Mouse (Mus musculus) Patski (cell line): ENCODE data around the gene Rpl3. TPM values are rescaled to one million over a fixed set of nuclear protein-coding genes. Genes with fewer than 3 reads are reported as not detected.

ENCODE experiments used
- ATAC-seq: fragments of 100-300 bp; one replicate; pipeline ENCODE4 v1.8.0; 2021
- CTCF ChIA-PET: fragments of 350-600 bp; sonication (Branson Sonifier 250); formaldehyde crosslinking; loops from one replicate; lab custom pipeline; 2022; ENCODE audit warnings: inconsistent platforms; lab: Charles Lee
- POLR2A ChIA-PET: fragments of 350-600 bp; sonication (Branson Sonifier 250); formaldehyde crosslinking; loops from one replicate; lab custom pipeline; 2022; ENCODE audit warnings: antibody characterized with exemption, inconsistent platforms; lab: Charles Lee
- DNase-seq: peaks from one replicate; pipeline ENCODE4 v3.0.0-alpha.2; 2011; ENCODE audit warnings: low read depth, low spot score
- H3K27me3 ChIP-seq: fragments of 371-371 bp; one replicate; pipeline ENCODE4 v1.5.1; 2021
- CTCF ChIP-seq: fragments of 100-300 bp; IDR thresholded peaks from one replicate; pipeline ENCODE4 v1.5.1; 2021
- in situ Hi-C: fragments of 300-500 bp; cut with MboI; formaldehyde crosslinking; loops from 3 replicates; pipeline ENCODE4 v1.11.1; 2018; ENCODE audit warnings: low pct_unique_long_range_greater_than_20kb, mixed read lengths
- polyA plus RNA-seq: library from polyadenylated mRNA; unstranded; gene quantifications from one replicate; pipeline ENCODE4 v1.2.3, GENCODE M21; 2021

The Rpl3 gene
- polyA plus RNA-seq, 1 experiment from 2014 or later: 938 TPM

DNA sequence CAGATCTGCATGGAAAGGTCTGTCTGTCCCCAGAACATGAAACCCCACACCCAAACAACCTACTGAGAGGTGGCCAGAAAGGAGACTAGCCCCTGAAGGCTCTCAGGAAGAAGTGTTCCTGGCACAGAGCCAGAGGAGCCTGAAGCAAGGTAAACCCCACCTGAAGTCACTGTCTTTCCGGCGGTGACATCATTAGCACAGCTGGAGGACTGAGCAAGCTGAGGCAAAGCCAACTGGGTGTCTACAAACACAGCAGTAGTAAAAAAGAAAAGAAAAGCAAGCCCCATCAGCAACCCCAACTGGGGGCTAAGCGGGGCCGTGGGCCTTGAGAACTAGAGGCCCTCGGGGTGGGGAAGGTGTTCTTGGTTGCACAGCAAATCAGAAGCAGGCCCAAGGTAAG, 26.7 kb downstream of the Rpl3 start:
- no peak for ATAC-seq
- TF ChIP-seq CTCF: no peak
- POLR2A ChIA-PET: interaction anchor here (6.6 kb wide), 1 partner anchor 51 kb away, joined by 44 read pairs; the partner anchor contains the start of gene Pdgfb
- H3K27me3 ChIP-seq: no peaks in the 10 kb centered on the region
- in situ Hi-C loops: loop anchor here (5.0 kb wide), 1 partner anchor 43 kb away; no protein-coding TSS in a partner anchor
- CTCF ChIA-PET: interaction anchor here (0.9 to 3.2 kb wide), 7 partner anchors 8 to 124 kb away, joined by 3 to 29 read pairs (median 5); partner anchors contain the start of gene Pdgfb
- no peak for DNase-seq

GRCm38 (mm10) chr15:80062821-80063220, 28.8 kb downstream of the Rpl3 start:
- ChIA-PET CTCF (interaction anchor here (0.8 to 2.4 kb wide), 4 partner anchors 11 to 115 kb away, joined by 3 to 9 read pairs (median 4); no protein-coding TSS in a partner anchor), POLR2A (interaction anchor here (0.8 to 6.6 kb wide), 4 partner anchors 13 to 49 kb away, joined by 3 to 44 read pairs (median 4); partner anchors contain the start of gene Pdgfb)
- ATAC-seq (no peak), DNase-seq (no peak)
- in situ Hi-C loops: loop anchor here (5.0 kb wide), 1 partner anchor 41 kb away; no protein-coding TSS in a partner anchor
- no peak for TF ChIP-seq CTCF
- no peaks in the 10 kb centered on the region for H3K27me3 ChIP-seq

DNA sequence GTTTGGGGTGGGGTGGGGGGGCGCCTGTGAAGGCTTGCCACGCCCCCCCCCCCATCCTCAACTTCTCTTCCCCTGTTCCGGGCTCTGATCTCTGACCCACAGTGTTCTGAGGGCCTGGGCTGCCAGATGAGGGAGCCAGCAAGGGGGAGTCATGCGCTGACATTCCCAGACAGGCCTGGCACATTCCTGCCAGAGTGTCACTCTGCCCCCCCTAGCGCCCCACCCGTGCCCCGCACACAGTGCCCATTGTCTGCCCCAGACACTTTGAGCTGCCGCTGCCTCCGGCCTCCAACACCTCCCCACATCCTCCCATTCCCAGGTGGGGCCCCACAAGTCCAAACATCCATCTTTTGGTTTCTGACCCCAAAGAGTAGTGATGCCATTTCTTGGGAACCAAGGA, 29.3 kb downstream of the Rpl3 start:
- in situ Hi-C loops: loop anchor here (5.0 kb wide), 1 partner anchor 40 kb away; no protein-coding TSS in a partner anchor

GRCm38 (mm10) chr15:80061071-80061550, 30.6 kb downstream of the Rpl3 start:
- CTCF ChIA-PET: no interaction called here
- peak; percentile 96 for DNase-seq
- no peaks in the 10 kb centered on the region for H3K27me3 ChIP-seq
- TF ChIP-seq CTCF: no peak
- ATAC-seq: peak; percentile 33
- in situ Hi-C loops: loop anchor here (5.0 kb wide), 1 partner anchor 39 kb away; no protein-coding TSS in a partner anchor
- POLR2A ChIA-PET: interaction anchor here (2.3 to 6.6 kb wide), 2 partner anchors 36 to 47 kb away, joined by 8 to 44 read pairs; partner anchors contain the start of gene Pdgfb

More for the DNA sequence above, 29.3 kb downstream of the Rpl3 start:
- DNase-seq (no peak), ATAC-seq (no peak)
- H3K27me3 ChIP-seq: no peaks in the 10 kb centered on the region
- CTCF ChIA-PET: interaction anchor here (0.8 to 1.4 kb wide), 2 partner anchors 112 to 114 kb away, joined by 3 read pairs; no protein-coding TSS in a partner anchor
- POLR2A ChIA-PET: interaction anchor here (0.7 to 6.6 kb wide), 4 partner anchors 20 to 49 kb away, joined by 3 to 44 read pairs (median 4); partner anchors contain the start of gene Pdgfb
- no peak for TF ChIP-seq CTCF

- DNase-seq (no peak), ATAC-seq (no peak)
- TF ChIP-seq CTCF: no peak
- POLR2A ChIA-PET: interaction anchor here (0.7 to 6.6 kb wide), 5 partner anchors 35 to 337 kb away, joined by 3 to 44 read pairs (median 6); partner anchors contain the start of gene Pdgfb
- H3K27me3 ChIP-seq: no peaks in the 10 kb centered on the region
- CTCF ChIA-PET: no interaction called here
- in situ Hi-C loops: loop anchor here (5.0 kb wide), 1 partner anchor 38 kb away; no protein-coding TSS in a partner anchor
These were observed 31.2 kb downstream of the Rpl3 start for GRCm38 (mm10) chr15:80060356-80061070.

DNA sequence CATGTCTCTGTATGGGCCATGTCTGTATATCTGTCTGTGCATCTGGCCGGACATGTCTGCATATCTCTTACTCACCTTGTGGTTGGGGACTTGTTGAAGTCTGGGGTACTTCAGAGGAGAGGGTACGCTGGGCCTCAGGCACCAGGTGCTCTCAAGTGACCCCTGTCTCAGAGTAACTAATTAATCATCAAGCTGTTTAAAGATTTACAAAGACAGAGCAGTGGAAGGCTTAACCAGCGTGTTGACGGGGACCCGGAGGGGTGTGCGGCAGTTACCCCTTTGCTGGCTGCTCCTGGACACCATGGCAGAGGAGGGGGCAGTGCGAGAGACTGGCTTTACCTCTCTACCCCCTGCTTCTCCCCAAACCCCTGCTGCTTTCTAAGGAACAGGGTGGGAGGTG, 32.1 kb downstream of the Rpl3 start:
- in situ Hi-C loops: loop anchor here (5.0 kb wide), 1 partner anchor 37 kb away; no protein-coding TSS in a partner anchor
- POLR2A ChIA-PET: interaction anchor here (0.6 to 2.3 kb wide), 6 partner anchors 11 to 700 kb away, joined by 3 to 8 read pairs (median 4); no protein-coding TSS in a partner anchor
- H3K27me3 ChIP-seq: no peaks in the 10 kb centered on the region
- no peak for TF ChIP-seq CTCF
- CTCF ChIA-PET: interaction anchor here (0.9 kb wide), 1 partner anchor 33 kb away, joined by 3 read pairs; no protein-coding TSS in a partner anchor
- no peak for ATAC-seq
- DNase-seq: no peak

DNA sequence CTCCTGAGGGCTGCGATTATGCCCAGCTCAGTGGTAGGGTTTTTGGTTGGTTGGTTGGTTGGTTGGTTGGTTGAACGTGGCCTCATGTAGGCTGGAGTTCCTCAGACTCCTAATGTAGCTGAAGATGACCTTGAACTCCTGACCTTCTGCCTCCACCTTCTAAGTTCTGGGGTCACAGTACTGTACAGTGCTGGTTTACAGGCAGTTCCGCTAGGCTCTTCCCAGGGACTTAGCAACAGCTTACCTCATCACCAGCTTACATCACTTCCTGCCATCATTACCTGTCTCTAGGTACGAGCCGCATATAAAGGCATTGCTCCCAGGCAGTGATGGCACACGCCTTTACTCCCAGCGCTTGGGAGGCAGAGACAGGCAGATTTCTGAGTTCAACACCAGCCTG, 33.5 kb downstream of the Rpl3 start:
- no peak for TF ChIP-seq CTCF
- ChIA-PET POLR2A (no interaction called here), CTCF (no interaction called here)
- in situ Hi-C loops: no loop called here
- no peaks in the 10 kb centered on the region for H3K27me3 ChIP-seq
- DNase-seq (no peak), ATAC-seq (no peak)

GRCm38 (mm10) chr15:80054034-80054710, 37.5 kb downstream of the Rpl3 start:
- in situ Hi-C loops: no loop called here
- no peaks in the 10 kb centered on the region for H3K27me3 ChIP-seq
- no peak for DNase-seq
- CTCF ChIA-PET: interaction anchor here (0.9 to 4.4 kb wide), 2 partner anchors 18 to 105 kb away, joined by 3 to 19 read pairs; no protein-coding TSS in a partner anchor
- POLR2A ChIA-PET: interaction anchor here (0.6 to 1.1 kb wide), 2 partner anchors 12 to 41 kb away, joined by 3 to 4 read pairs; no protein-coding TSS in a partner anchor
- peak; percentile 14 for ATAC-seq
- no peak for TF ChIP-seq CTCF

DNA sequence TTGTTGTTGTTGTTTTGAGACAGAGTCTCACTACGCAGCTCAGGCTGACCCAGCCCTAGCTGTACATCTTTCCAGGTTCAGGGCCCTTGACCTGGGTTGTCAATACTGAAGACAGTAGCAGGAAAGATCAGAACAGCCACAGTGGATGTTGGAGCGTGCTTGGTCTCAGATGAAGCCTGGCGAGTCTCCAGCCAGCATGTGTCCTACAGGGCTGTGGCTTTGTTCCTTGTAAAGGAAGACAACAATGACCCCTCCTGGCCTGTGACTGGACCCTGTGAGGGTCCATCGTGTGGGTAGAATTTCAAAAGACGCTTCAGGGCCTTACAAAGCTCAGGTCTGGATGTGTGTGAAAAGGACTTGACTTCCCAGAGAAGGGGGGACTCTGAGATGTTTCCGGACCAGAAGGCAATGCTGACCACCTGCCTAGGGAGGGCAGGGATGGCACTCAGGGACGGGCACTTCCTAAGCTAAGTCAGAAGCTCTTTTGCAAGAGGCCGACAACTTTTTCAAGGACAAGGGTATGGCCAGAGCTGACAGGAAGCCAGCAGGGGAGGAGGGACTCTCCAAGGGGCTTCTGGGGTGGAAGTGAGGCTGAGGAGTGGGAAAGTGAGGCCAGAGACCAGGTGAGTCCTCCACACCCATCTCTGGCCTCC, 38.2 kb downstream of the Rpl3 start:
- in situ Hi-C loops: no loop called here
- CTCF ChIA-PET: interaction anchor here (0.9 to 4.4 kb wide), 3 partner anchors 12 to 104 kb away, joined by 3 to 19 read pairs (median 9); no protein-coding TSS in a partner anchor

More for the DNA sequence above, 38.2 kb downstream of the Rpl3 start:
- ATAC-seq (no peak), DNase-seq (no peak)
- H3K27me3 ChIP-seq: no peaks in the 10 kb centered on the region
- TF ChIP-seq CTCF: no peak
- POLR2A ChIA-PET: interaction anchor here (0.6 to 1.1 kb wide), 2 partner anchors 11 to 41 kb away, joined by 3 to 4 read pairs; no protein-coding TSS in a partner anchor
